In the genomic region with DNA sequence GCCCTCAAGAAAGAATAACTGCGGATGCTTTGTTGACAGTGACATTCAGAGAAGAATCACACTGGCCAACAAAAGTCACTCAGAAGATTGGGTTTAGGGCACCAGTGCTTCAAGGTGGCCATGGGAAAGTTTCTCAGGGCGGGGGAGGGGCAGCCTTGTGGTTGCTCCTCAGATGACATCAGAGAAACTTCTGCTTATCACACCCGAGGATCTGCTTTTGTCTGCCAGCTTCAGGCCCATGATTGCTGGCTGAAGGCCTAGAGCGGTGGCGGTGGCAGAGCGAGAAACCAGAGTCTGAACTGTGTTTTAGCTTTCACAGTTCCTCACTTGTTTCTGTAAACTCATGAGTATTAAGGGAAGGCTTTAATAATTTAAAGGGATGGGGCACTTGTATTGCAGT, we compare ENCODE assay signal across 9 mouse cellular contexts. TPM values are rescaled to one million over a fixed set of nuclear protein-coding genes. Genes with fewer than 3 reads are reported as not detected.
DNase-seq lines count a peak whose midpoint lies in the region; ATAC-seq and TF ChIP-seq lines count a peak whose summit lies in the region.
"Had no signal": no experiment of that assay in that cellular context is flagged by ENCODE, and none has a peak within 500 bp of the region (broad histone marks: within the 10 kb centered on the region; RNA-seq: fewer than 3 reads in every experiment).

No protein-coding gene starts in this region.

- DNase-seq in heart, postnatal 25 days (ENCODE audit: low spot score), result no peak
- peak; percentile 55 for DNase-seq in embryonic facial prominence, embryonic 11.5 days (ENCODE audit: low spot score)
- no peak for DNase-seq in gastrocnemius, adult 18-20 months (ENCODE audit: low spot score)
- no peak for DNase-seq in left cerebral cortex, adult 2 months (ENCODE audit: extremely low spot score in 1 of 2, low spot score in 2 of 2)
- DNase-seq in cerebellum, adult 11-12 months, result no peak

- H3K36me3 ChIP-seq in heart, embryonic 16.5 days (ENCODE audit: control insufficient read depth, insufficient read depth), result no peaks in the 10 kb centered on the region
- H3K36me3 ChIP-seq in embryonic facial prominence, embryonic 11.5 days (replicated peaks; ENCODE audit: control insufficient read depth, insufficient read depth, low read depth, low read length), result no peaks in the 10 kb centered on the region
- H3K36me3 ChIP-seq: neural tube, embryonic 13.5 days had no signal

- TF ChIP-seq CTCF in left cerebral cortex, adult 2 months (IDR thresholded peaks at IDR 0.05), result no peak

- no peaks in the 10 kb centered on the region for H3K9me3 ChIP-seq in heart, embryonic 16.5 days (replicated peaks; ENCODE audit: control insufficient read depth, low read length)
- no peaks in the 10 kb centered on the region for H3K9me3 ChIP-seq in embryonic facial prominence, embryonic 11.5 days (replicated peaks; ENCODE audit: control insufficient read depth, low read length)
- H3K9me3 ChIP-seq: neural tube, embryonic 13.5 days had no signal

- peaks cover 10% of the 10 kb centered on the region for H3K4me1 ChIP-seq in heart, embryonic 16.5 days (ENCODE audit: control insufficient read depth, insufficient read depth, low read length)
- no peaks in the 10 kb centered on the region for H3K4me1 ChIP-seq in embryonic facial prominence, embryonic 11.5 days (ENCODE audit: control insufficient read depth, insufficient read depth, low read length)

- peak; percentile 38; the same call in 1 of the 2 replicates for ATAC-seq in heart, embryonic 16.5 days (replicated peaks; ENCODE audit: extremely low read depth, insufficient read depth, low FRiP score)
- peak; percentile 70 for ATAC-seq in CD4-positive, CD25-positive, alpha-beta regulatory T cell, adult 4 months
- no peak for ATAC-seq in embryonic facial prominence, embryonic 11.5 days (replicated peaks; ENCODE audit: insufficient number of reproducible peaks, low FRiP score, low TSS enrichment, low read depth)
- ATAC-seq in megakaryocyte-erythroid progenitor cell, adult 5-6 weeks (replicated peaks; ENCODE audit: low FRiP score, low TSS enrichment, poor library complexity, severe bottlenecking), result peak; percentile 61

- no peak overlapping the region for H3K9ac ChIP-seq in heart, embryonic 16.5 days (ENCODE audit: low read length)
- H3K9ac ChIP-seq in embryonic facial prominence, embryonic 11.5 days (replicated peaks; ENCODE audit: low read length), result no peak overlapping the region
- H3K9ac ChIP-seq: neural tube, embryonic 13.5 days had no signal

- intact Hi-C loops in heart, postnatal 25 days (cut with DNase I), result no loop called here
- intact Hi-C loops in left cerebral cortex, adult 2 months (cut with DNase I), result no loop called here

- 52% methylated on average over 6 of the region's 6 CpGs for WGBS in heart, embryonic 16.5 days
- 57% methylated on average over 6 of the region's 6 CpGs for WGBS in embryonic facial prominence, embryonic 11.5 days

- no peak overlapping the region for H3K27ac ChIP-seq in heart, embryonic 16.5 days (ENCODE audit: low read length)
- H3K27ac ChIP-seq in embryonic facial prominence, embryonic 11.5 days (replicated peaks; ENCODE audit: low read depth, low read length), result no peak overlapping the region
- no peak overlapping the region for H3K27ac ChIP-seq in left cerebral cortex, adult 2 months
- H3K27ac ChIP-seq: neural tube, embryonic 13.5 days had no signal

- H3K27me3 ChIP-seq in heart, embryonic 16.5 days (ENCODE audit: control insufficient read depth, insufficient read depth, low read length), result no peaks in the 10 kb centered on the region
- no peaks in the 10 kb centered on the region for H3K27me3 ChIP-seq in embryonic facial prominence, embryonic 11.5 days (ENCODE audit: control insufficient read depth, insufficient read depth, low read length)
- H3K27me3 ChIP-seq: neural tube, embryonic 13.5 days had no signal

- H3K4me2 ChIP-seq in heart, embryonic 16.5 days (ENCODE audit: low read depth, low read length), result no peak overlapping the region
- no peak overlapping the region for H3K4me2 ChIP-seq in embryonic facial prominence, embryonic 11.5 days (ENCODE audit: low read depth, low read length)
- H3K4me2 ChIP-seq: neural tube, embryonic 13.5 days had no signal

- no peak overlapping the region for H3K4me3 ChIP-seq in heart, embryonic 16.5 days (ENCODE audit: low read length)
- no peak overlapping the region for H3K4me3 ChIP-seq in embryonic facial prominence, embryonic 11.5 days (ENCODE audit: low read depth, low read length)
- H3K4me3 ChIP-seq in left cerebral cortex, adult 2 months, result no peak overlapping the region
- H3K4me3 ChIP-seq: neural tube, embryonic 13.5 days had no signal

RNA-seq across cellular contexts. Expression of gene Prkch, which starts 13.6 kb away (rescaled TPM):
- 12.4 and 15.2 TPM in 2 replicates for polyA plus RNA-seq in heart, embryonic 16.5 days (2015; fragmentation: Nextera tagmentation; extraction: Ambion mirVana)
- total RNA-seq in heart, postnatal 25 days (2021), result 10 to 100 TPM; 16.1 to 18.8 TPM
- polyA plus RNA-seq in CD4-positive, CD25-positive, alpha-beta regulatory T cell, adult 4 months (2017; shearing (Covaris generic)), result 10 to 100 TPM; 73.0 to 76.1 TPM
- 11.6 TPM in 2 replicates for polyA plus RNA-seq in embryonic facial prominence, embryonic 11.5 days (2014; fragmentation: Nextera tagmentation; extraction: Ambion mirVana)
- total RNA-seq in megakaryocyte-erythroid progenitor cell, adult 5-6 weeks (2014; fragmentation: Nextera tagmentation), result 21.7 and 24.5 TPM in 2 replicates
- total RNA-seq in megakaryocyte-erythroid progenitor cell, adult 5-6 weeks (2017), result 22.9 and 24.9 TPM in 2 replicates
- 1 to 10 TPM; 4.4 to 5.0 TPM for total RNA-seq in gastrocnemius, adult 18-20 months (2021)
- total RNA-seq in left cerebral cortex, adult 2 months (2021), result 1 to 10 TPM; 4.1 to 5.7 TPM

RNA-seq across cellular contexts. Expression of gene Tmem30b, which starts 52.0 kb away (rescaled TPM):
- polyA plus RNA-seq in heart, embryonic 16.5 days (2015; fragmentation: Nextera tagmentation; extraction: Ambion mirVana), result 1.9 and 3.0 TPM in 2 replicates
- under 1 TPM; 0.08 to 0.13 TPM for total RNA-seq in heart, postnatal 25 days (2021)
- polyA plus RNA-seq in CD4-positive, CD25-positive, alpha-beta regulatory T cell, adult 4 months (2017; shearing (Covaris generic)), result under 1 TPM; 0.22 to 0.27 TPM
- 10.3 and 11.2 TPM in 2 replicates for polyA plus RNA-seq in embryonic facial prominence, embryonic 11.5 days (2014; fragmentation: Nextera tagmentation; extraction: Ambion mirVana)
- not detected in 2 replicates for total RNA-seq in megakaryocyte-erythroid progenitor cell, adult 5-6 weeks (2014; fragmentation: Nextera tagmentation)
- not detected in 2 replicates for total RNA-seq in megakaryocyte-erythroid progenitor cell, adult 5-6 weeks (2017)
- total RNA-seq in gastrocnemius, adult 18-20 months (2021), result under 1 TPM; 0.11 to 0.74 TPM
- total RNA-seq in left cerebral cortex, adult 2 months (2021), result under 1 TPM in 1 of 2 experiments, not detected in 1; 0.11 TPM
